9 mouse cellular contexts compared by ENCODE assay signal in the genomic region with DNA sequence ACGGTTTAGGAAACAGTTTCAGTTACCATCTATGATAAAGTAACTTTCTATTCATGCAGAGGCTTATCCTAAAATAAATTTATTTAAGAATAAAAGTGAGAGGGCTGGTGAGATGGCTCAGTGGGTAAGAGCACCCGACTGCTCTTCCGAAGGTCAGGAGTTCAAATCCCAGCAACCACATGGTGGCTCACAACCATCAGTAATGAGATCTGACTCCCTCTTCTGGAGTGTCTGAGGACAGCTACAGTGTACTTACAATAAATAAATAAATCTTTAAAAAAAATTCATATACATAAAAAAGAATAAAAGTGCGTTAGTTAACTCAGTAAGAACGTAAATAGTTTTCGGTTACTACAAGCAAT. TPM values are rescaled to one million over a fixed set of nuclear protein-coding genes. Genes with fewer than 3 reads are reported as not detected.
DNase-seq lines count a peak whose midpoint lies in the region; ATAC-seq and TF ChIP-seq lines count a peak whose summit lies in the region.
"Not testable (repeated sequence)": the region's sequence is repeated elsewhere in the genome, so short reads cannot be mapped to it uniquely, and the experiment has no call there.
"Had no signal": no experiment of that assay in that cellular context is flagged by ENCODE, and none has a peak within 500 bp of the region (broad histone marks: within the 10 kb centered on the region; RNA-seq: fewer than 3 reads in every experiment).

No protein-coding gene starts in this region.

- H3K36me3 ChIP-seq in embryonic facial prominence, embryonic 15.5 days; heart, adult 2 months (ENCODE audit: control insufficient read depth, insufficient read depth, low read length); hindbrain, embryonic 12.5 days; intestine, postnatal 0 days (ENCODE audit: control insufficient read depth, insufficient read depth); limb, embryonic 15.5 days; lung, postnatal 0 days (ENCODE audit: insufficient read depth, low read length); neural tube, embryonic 11.5 days (ENCODE audit: control insufficient read depth, insufficient read depth, low read length): not testable (repeated sequence)

- not testable (repeated sequence) for TF ChIP-seq CTCF in heart, adult 2 months (IDR thresholded peaks at IDR 0.05); intestine, postnatal 0 days (IDR thresholded peaks at IDR 0.05; ENCODE audit: low read depth); lung, postnatal 0 days (IDR thresholded peaks at IDR 0.05)

- not testable (repeated sequence) for H3K27ac ChIP-seq in embryonic facial prominence, embryonic 15.5 days (replicated peaks); heart, adult 2 months; hindbrain, embryonic 12.5 days; intestine, postnatal 0 days (ENCODE audit: low read depth, low read length); limb, embryonic 15.5 days; lung, postnatal 0 days (ENCODE audit: low read length); neural tube, embryonic 11.5 days (ENCODE audit: low read depth, low read length)

- H3K4me1 ChIP-seq in embryonic facial prominence, embryonic 15.5 days, result peaks cover 20% of the 10 kb centered on the region
- not testable (repeated sequence) for H3K4me1 ChIP-seq in heart, adult 2 months (ENCODE audit: control insufficient read depth, insufficient read depth, low read length); intestine, postnatal 0 days (replicated peaks; ENCODE audit: control insufficient read depth, insufficient read depth, low read length); lung, postnatal 0 days (ENCODE audit: insufficient read depth, low read depth, low read length); neural tube, embryonic 11.5 days (ENCODE audit: control insufficient read depth, insufficient read depth, low read length)
- peaks cover 12% of the 10 kb centered on the region for H3K4me1 ChIP-seq in hindbrain, embryonic 12.5 days
- peaks cover 13% of the 10 kb centered on the region for H3K4me1 ChIP-seq in limb, embryonic 15.5 days

- not testable (repeated sequence) for H3K27me3 ChIP-seq in embryonic facial prominence, embryonic 15.5 days; heart, adult 2 months (ENCODE audit: control insufficient read depth, insufficient read depth, low read length); hindbrain, embryonic 12.5 days; intestine, postnatal 0 days (replicated peaks; ENCODE audit: control insufficient read depth, insufficient read depth, low read length); limb, embryonic 15.5 days; lung, postnatal 0 days (replicated peaks; ENCODE audit: insufficient read depth, low read length); neural tube, embryonic 11.5 days (ENCODE audit: control insufficient read depth, insufficient read depth, low read length)

- TF ChIP-seq EP300 in heart, adult 2 months (IDR thresholded peaks at IDR 0.05; ENCODE audit: insufficient read depth, low read depth, low read length); lung, postnatal 0 days (IDR thresholded peaks at IDR 0.05): not testable (repeated sequence)

- ATAC-seq in embryonic facial prominence, embryonic 15.5 days (ENCODE audit: insufficient number of reproducible peaks, low FRiP score, low TSS enrichment, low read depth), result 0 out of 2 replicates have a peak, but pooled peaks have one; percentile 1
- peak; percentile 53 for ATAC-seq in hindbrain, embryonic 12.5 days (ENCODE audit: low FRiP score)
- peak; percentile 20 for ATAC-seq in intestine, postnatal 0 days
- ATAC-seq in limb, embryonic 15.5 days (ENCODE audit: insufficient number of reproducible peaks, low FRiP score, low TSS enrichment, low read depth), result 0 out of 2 replicates have a peak, but pooled peaks have one; percentile 6
- ATAC-seq in lung, postnatal 0 days, result peak; percentile 39
- ATAC-seq in neural tube, embryonic 11.5 days (ENCODE audit: insufficient read depth, low FRiP score, low TSS enrichment), result peak; percentile 45

- DNase-seq in A20 (ENCODE audit: low read depth, low spot score), result peak; percentile 35
- DNase-seq in heart, adult 2 months; lung, postnatal 0 days (ENCODE audit: low spot score); neural tube, embryonic 11.5 days (ENCODE audit: low spot score): not testable (repeated sequence)

- 25% methylated on average over 6 of the region's 6 CpGs for WGBS in embryonic facial prominence, embryonic 15.5 days
- 24% methylated on average over 6 of the region's 6 CpGs for WGBS in heart, adult 2 months
- 31% methylated on average over 6 of the region's 6 CpGs for WGBS in hindbrain, embryonic 12.5 days
- 23% methylated on average over 6 of the region's 6 CpGs for WGBS in intestine, postnatal 0 days
- 29% methylated on average over 6 of the region's 6 CpGs for WGBS in limb, embryonic 15.5 days
- WGBS in lung, postnatal 0 days, result 27% methylated on average over 6 of the region's 6 CpGs
- 30% methylated on average over 6 of the region's 6 CpGs for WGBS in neural tube, embryonic 11.5 days

- not testable (repeated sequence) for TF ChIP-seq POLR2A in heart, adult 2 months (IDR thresholded peaks at IDR 0.05; ENCODE audit: insufficient read depth, low read depth, low read length)

- H3K79me2 ChIP-seq in heart, adult 2 months (replicated peaks; ENCODE audit: control insufficient read depth, insufficient read depth, low read length), result not testable (repeated sequence)

- H3K9me3 ChIP-seq in embryonic facial prominence, embryonic 15.5 days (replicated peaks); hindbrain, embryonic 12.5 days (replicated peaks); intestine, postnatal 0 days (ENCODE audit: control insufficient read depth); limb, embryonic 15.5 days; lung, postnatal 0 days (ENCODE audit: low read length); neural tube, embryonic 11.5 days (ENCODE audit: control insufficient read depth, low read length): not testable (repeated sequence)

- H3K4me3 ChIP-seq in embryonic facial prominence, embryonic 15.5 days (replicated peaks), result peak overlapping the region; percentile 82
- H3K4me3 ChIP-seq in heart, adult 2 months, result peak overlapping the region; percentile 33; the same call in 1 of the 2 replicates
- H3K4me3 ChIP-seq in hindbrain, embryonic 12.5 days, result 0 out of 2 replicates have a peak overlapping the region, but pooled peaks have one; percentile 72
- 0 out of 2 replicates have a peak overlapping the region, but pooled peaks have one; percentile 81 for H3K4me3 ChIP-seq in intestine, postnatal 0 days (ENCODE audit: low read depth, low read length)
- peak overlapping the region; percentile 77 for H3K4me3 ChIP-seq in limb, embryonic 15.5 days
- H3K4me3 ChIP-seq in lung, postnatal 0 days (ENCODE audit: low read depth, low read length); neural tube, embryonic 11.5 days (ENCODE audit: low read depth, low read length): not testable (repeated sequence)

- H3K4me2 ChIP-seq in embryonic facial prominence, embryonic 15.5 days (replicated peaks), result peak overlapping the region; percentile 76
- 0 out of 2 replicates have a peak overlapping the region, but pooled peaks have one; percentile 75 for H3K4me2 ChIP-seq in hindbrain, embryonic 12.5 days (replicated peaks)
- H3K4me2 ChIP-seq in intestine, postnatal 0 days (replicated peaks; ENCODE audit: low read depth), result peak overlapping the region; percentile 99; the same call in 1 of the 2 replicates
- H3K4me2 ChIP-seq in limb, embryonic 15.5 days, result peak overlapping the region; percentile 8; the same call in 1 of the 2 replicates
- not testable (repeated sequence) for H3K4me2 ChIP-seq in lung, postnatal 0 days (replicated peaks; ENCODE audit: low read depth, low read length); neural tube, embryonic 11.5 days (ENCODE audit: low read depth)

- intact Hi-C loops in heart, adult 2 months (cut with DNase I), result loop anchor here (1.0 to 5.0 kb wide), 2 partner anchors 62 to 152 kb away; a partner anchor contains a TSS

- H3K9ac ChIP-seq in embryonic facial prominence, embryonic 15.5 days; heart, adult 2 months (ENCODE audit: low read depth, low read length); hindbrain, embryonic 12.5 days; intestine, postnatal 0 days (ENCODE audit: low read depth, low read length); limb, embryonic 15.5 days; lung, postnatal 0 days (replicated peaks; ENCODE audit: low read depth); neural tube, embryonic 11.5 days (ENCODE audit: low read length): not testable (repeated sequence)

RNA-seq across cellular contexts. Expression of a gene that starts 0.5 kb away (rescaled TPM):
- polyA plus RNA-seq in embryonic facial prominence, embryonic 15.5 days (2015; fragmentation: Nextera tagmentation; extraction: Ambion mirVana), result 51.3 and 52.3 TPM in 2 replicates
- total RNA-seq in heart, adult 2 months (2021), result 10 to 100 TPM; 16.1 to 18.9 TPM
- 32.6 and 32.7 TPM in 2 replicates for polyA plus RNA-seq in heart, adult 2 months (2012; rRNA removed)
- 117 and 121 TPM in 2 replicates for polyA plus RNA-seq in hindbrain, embryonic 12.5 days (2016; fragmentation: Nextera tagmentation; extraction: Ambion mirVana)
- 18.3 and 18.5 TPM in 2 replicates for polyA plus RNA-seq in intestine, postnatal 0 days (2015; fragmentation: Nextera tagmentation; extraction: Ambion mirVana)
- 47.2 and 49.1 TPM in 2 replicates for polyA plus RNA-seq in limb, embryonic 15.5 days (2015; fragmentation: Nextera tagmentation; extraction: Ambion mirVana)
- 25.3 and 28.6 TPM in 2 replicates for polyA plus RNA-seq in lung, postnatal 0 days (2015; fragmentation: Nextera tagmentation; extraction: Ambion mirVana)
- 115 and 124 TPM in 2 replicates for polyA plus RNA-seq in neural tube, embryonic 11.5 days (2014; fragmentation: Nextera tagmentation; extraction: Ambion mirVana)

RNA-seq across cellular contexts. Expression of a gene that starts 17.2 kb away (rescaled TPM):
- polyA plus RNA-seq in embryonic facial prominence, embryonic 15.5 days (2015; fragmentation: Nextera tagmentation; extraction: Ambion mirVana), result 557 and 581 TPM in 2 replicates
- total RNA-seq in heart, adult 2 months (2021), result 10 to 100 TPM; 47.9 to 53.1 TPM
- polyA plus RNA-seq in heart, adult 2 months (2012; rRNA removed), result 14.6 and 27.9 TPM in 2 replicates
- polyA plus RNA-seq in hindbrain, embryonic 12.5 days (2016; fragmentation: Nextera tagmentation; extraction: Ambion mirVana), result 655 and 709 TPM in 2 replicates
- 200 and 202 TPM in 2 replicates for polyA plus RNA-seq in intestine, postnatal 0 days (2015; fragmentation: Nextera tagmentation; extraction: Ambion mirVana)
- polyA plus RNA-seq in limb, embryonic 15.5 days (2015; fragmentation: Nextera tagmentation; extraction: Ambion mirVana), result 553 and 582 TPM in 2 replicates
- 279 and 307 TPM in 2 replicates for polyA plus RNA-seq in lung, postnatal 0 days (2015; fragmentation: Nextera tagmentation; extraction: Ambion mirVana)
- polyA plus RNA-seq in neural tube, embryonic 11.5 days (2014; fragmentation: Nextera tagmentation; extraction: Ambion mirVana), result 732 and 792 TPM in 2 replicates

RNA-seq across cellular contexts. Expression of a gene that starts 47.3 kb away (rescaled TPM):
- polyA plus RNA-seq in embryonic facial prominence, embryonic 15.5 days (2015; fragmentation: Nextera tagmentation; extraction: Ambion mirVana), result 2.1 and 2.3 TPM in 2 replicates
- under 1 TPM; 0.34 to 0.39 TPM for total RNA-seq in heart, adult 2 months (2021)
- 0.37 and 0.38 TPM in 2 replicates for polyA plus RNA-seq in heart, adult 2 months (2012; rRNA removed)
- 1.6 TPM in 2 replicates for polyA plus RNA-seq in hindbrain, embryonic 12.5 days (2016; fragmentation: Nextera tagmentation; extraction: Ambion mirVana)
- 0.44 and 0.59 TPM in 2 replicates for polyA plus RNA-seq in intestine, postnatal 0 days (2015; fragmentation: Nextera tagmentation; extraction: Ambion mirVana)
- polyA plus RNA-seq in limb, embryonic 15.5 days (2015; fragmentation: Nextera tagmentation; extraction: Ambion mirVana), result 1.2 and 1.6 TPM in 2 replicates
- polyA plus RNA-seq in lung, postnatal 0 days (2015; fragmentation: Nextera tagmentation; extraction: Ambion mirVana), result 1.4 TPM in 2 replicates
- polyA plus RNA-seq in neural tube, embryonic 11.5 days (2014; fragmentation: Nextera tagmentation; extraction: Ambion mirVana), result 1.1 and 1.6 TPM in 2 replicates
- total RNA-seq: monocyte, adult 5-6 weeks had no signal

RNA-seq across cellular contexts. Expression of a gene that starts 55.5 kb away (rescaled TPM):
- polyA plus RNA-seq in embryonic facial prominence, embryonic 15.5 days (2015; fragmentation: Nextera tagmentation; extraction: Ambion mirVana), result 12.8 and 21.1 TPM in 2 replicates
- total RNA-seq in heart, adult 2 months (2021), result 100 to 1,000 TPM; 298 to 308 TPM
- 313 and 426 TPM in 2 replicates for polyA plus RNA-seq in heart, adult 2 months (2012; rRNA removed)
- polyA plus RNA-seq in hindbrain, embryonic 12.5 days (2016; fragmentation: Nextera tagmentation; extraction: Ambion mirVana), result 3.0 and 3.2 TPM in 2 replicates
- 25.6 and 28.0 TPM in 2 replicates for polyA plus RNA-seq in intestine, postnatal 0 days (2015; fragmentation: Nextera tagmentation; extraction: Ambion mirVana)
- 13.6 and 41.0 TPM in 2 replicates for polyA plus RNA-seq in limb, embryonic 15.5 days (2015; fragmentation: Nextera tagmentation; extraction: Ambion mirVana)
- polyA plus RNA-seq in lung, postnatal 0 days (2015; fragmentation: Nextera tagmentation; extraction: Ambion mirVana), result 8.2 TPM in 2 replicates
- 3.5 and 4.4 TPM in 2 replicates for polyA plus RNA-seq in neural tube, embryonic 11.5 days (2014; fragmentation: Nextera tagmentation; extraction: Ambion mirVana)
- total RNA-seq: monocyte, adult 5-6 weeks had no signal

Comparison
In these comparisons a context has a peak if more than half of its experiments do, and no peak if none do; other contexts are left out.
1. ATAC-seq: peak in every context shown above with its lines; median percentile 53 in hindbrain, embryonic 12.5 days; 45 in neural tube, embryonic 11.5 days; 39 in lung, postnatal 0 days; 20 in intestine, postnatal 0 days; 6 in limb, embryonic 15.5 days; 1 in embryonic facial prominence, embryonic 15.5 days.